Mouse (Mus musculus) liver, embryonic 14.5 days (tissue): ENCODE results near the gene Olfr611. TPM values are rescaled to one million over a fixed set of nuclear protein-coding genes. Genes with fewer than 3 reads are reported as not detected.
"Not testable (repeated sequence)": the region's sequence is repeated elsewhere in the genome, so short reads cannot be mapped to it uniquely, and the experiment has no call there.

ENCODE experiments used
- ATAC-seq: fragments of 200-750 bp; cut with Nextera tagmentation; 2 replicates; pipeline ENCODE4 v1.8.0; 2017; ENCODE audit warnings: moderate number of reproducible peaks, mild to moderate bottlenecking, moderate library complexity; ENCODE audit not compliant: insufficient read depth
- DNase-seq, 3 experiments: peaks; one replicate each; pipeline ENCODE4 v3.0.0-alpha.2; 2012 to 2013; ENCODE audit warnings: low read depth in 3 of 3, low spot score in 3 of 3
- H3K27ac ChIP-seq: fragments of 300-500 bp; sonication (generic); 2 replicates; pipeline ENCODE4 v1.5.1; 2014; ENCODE audit warnings: moderate library complexity, mild to moderate bottlenecking, control low read depth, inconsistent platforms
- H3K27me3 ChIP-seq: fragments of 300-500 bp; sonication (generic); 2 replicates; pipeline ENCODE4 v1.6.1; 2014; ENCODE audit warnings: mild to moderate bottlenecking, low read length, moderate library complexity; ENCODE audit not compliant: control insufficient read depth, insufficient read depth
- H3K36me3 ChIP-seq: fragments of 300-500 bp; sonication (generic); replicated peaks from 2 replicates; pipeline ENCODE4 v1.6.1; 2014; ENCODE audit warnings: low read depth; ENCODE audit not compliant: control insufficient read depth, insufficient read depth
- H3K4me1 ChIP-seq, 2 experiments: fragments of 200-500 bp in 1 of 2; fragments of 300-500 bp in 1 of 2; sonication (generic) in 1 of 2; replicated peaks; 2 replicates each; pipeline ENCODE4 v1.6.1; 2012 to 2014; ENCODE audit warnings: antibody characterized with exemption in 1 of 2, inconsistent platforms in 1 of 2, low read length in 1 of 2; ENCODE audit not compliant: control insufficient read depth in 2 of 2, insufficient read depth in 2 of 2
- H3K4me2 ChIP-seq: fragments of 300-500 bp; sonication (generic); 2 replicates; pipeline ENCODE4 v1.6.1; 2014; ENCODE audit warnings: low read depth, mild to moderate bottlenecking, control low read depth, moderate library complexity
- H3K4me3 ChIP-seq, 2 experiments: fragments of 200-500 bp in 1 of 2; fragments of 300-500 bp in 1 of 2; sonication (generic) in 1 of 2; 2 replicates each; pipeline ENCODE4 v1.5.1; 2012 to 2014; ENCODE audit warnings: low read depth in 2 of 2, low read length in 2 of 2, mild to moderate bottlenecking in 2 of 2, control low read depth in 1 of 2, inconsistent platforms in 1 of 2, moderate library complexity in 1 of 2; ENCODE audit not compliant: insufficient read depth in 1 of 2
- H3K9ac ChIP-seq: fragments of 300-500 bp; sonication (generic); replicated peaks from 2 replicates; pipeline ENCODE4 v1.6.1; 2014; ENCODE audit warnings: mild to moderate bottlenecking, control low read depth, moderate library complexity
- H3K9me3 ChIP-seq: fragments of 300-500 bp; sonication (generic); 2 replicates; pipeline ENCODE4 v1.6.1; 2016; ENCODE audit warnings: low read length, mixed read lengths; ENCODE audit not compliant: control insufficient read depth
- CTCF ChIP-seq: IDR thresholded peaks from 2 replicates; pipeline ENCODE4 v1.5.1; 2016; ENCODE audit warnings: antibody characterized with exemption, low read depth, control low read depth
- EP300 ChIP-seq: IDR thresholded peaks from 2 replicates; pipeline ENCODE4 v1.6.1; 2016; ENCODE audit warnings: antibody characterized with exemption, low read depth
- WGBS: fragments of 180-500 bp; shearing (Covaris S2); extraction: QIAGEN DNeasy Blood & Tissue Kit; methylation state at CpG from one replicate; pipeline ENCODE4 v1.1.7; 2014; ENCODE audit not compliant: insufficient replicate concordance; 5-methylcytosine and 5-hydroxymethylcytosine counted together
- polyA plus RNA-seq, 2 experiments: library from polyadenylated mRNA; depleted of rRNA in 1 of 2; stranded (reverse) in 1 of 2; unstranded in 1 of 2; fragments of >200 nt; fragmentation: Nextera tagmentation in 1 of 2; extraction: Ambion mirVana in 1 of 2; gene quantifications; 2 replicates each; pipeline versions ENCODE4 v1.2.1 to v1.2.3; 2012 to 2014

Gene Olfr611
- polyA plus RNA-seq, 2 experiments: not detected

DNA sequence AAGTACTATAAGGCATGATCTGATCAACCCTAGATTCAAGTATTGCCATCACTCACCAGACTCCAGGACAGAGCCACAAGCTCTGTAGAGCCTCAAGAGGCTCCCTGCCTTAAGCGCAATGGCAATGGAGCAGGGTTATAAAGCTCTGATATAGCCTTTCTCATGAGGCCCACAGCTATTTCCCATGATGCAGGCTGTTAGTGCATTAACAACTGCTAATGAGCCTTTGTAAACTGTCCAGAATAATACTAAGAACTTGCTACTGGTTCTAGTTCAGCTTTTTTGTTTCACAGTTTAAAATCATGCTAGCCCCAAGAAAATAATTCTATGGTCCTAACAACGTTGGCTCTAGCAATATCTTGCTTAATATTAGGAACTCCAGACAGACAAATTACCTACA lies 8.6 kb downstream of the Olfr611 start, which contains the start of gene Olfr610:
TSS of gene Olfr610 (minus strand) at position 101 of the 400 bp plus-strand sequence.
- no peak within 1 kb of the TSS for H3K27ac ChIP-seq
- no peaks in the 10 kb centered on the region for H3K27me3 ChIP-seq
- TF ChIP-seq CTCF (no peak), EP300 (no peak)
- ATAC-seq: no peak
- 48% methylated on average over 2 of the region's 2 CpGs for WGBS
- no peak within 1 kb of the TSS for H3K4me2 ChIP-seq
- no peak within 1 kb of the TSS for H3K4me3 ChIP-seq
- no peaks in the 10 kb centered on the region for H3K36me3 ChIP-seq
- no peak within 1 kb of the TSS for H3K9ac ChIP-seq
- H3K4me1 ChIP-seq: no peaks in the 10 kb centered on the region
- H3K9me3 ChIP-seq: no peaks in the 10 kb centered on the region
- DNase-seq: no peak

DNA sequence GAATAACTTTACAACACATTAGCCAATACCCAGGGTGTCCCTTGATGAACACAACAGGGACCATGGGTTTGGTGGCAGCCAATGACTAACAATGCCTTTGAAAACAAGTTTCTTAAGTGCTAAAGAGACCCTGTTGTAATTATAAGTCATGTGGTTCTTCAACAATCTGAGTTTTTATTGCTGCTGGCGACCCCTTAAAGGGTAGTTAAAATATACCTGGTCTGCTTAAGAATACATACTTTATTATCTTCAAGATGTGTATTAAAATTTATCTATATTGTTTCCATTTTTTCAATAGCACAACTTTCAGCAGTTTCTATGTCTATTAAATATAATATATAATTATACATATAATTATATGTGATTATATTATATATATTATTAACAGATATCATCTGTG lies 22.7 kb downstream of the Olfr611 start, which contains the start of gene Olfr609:
TSS of gene Olfr609 (minus strand) at position 101 of the 400 bp plus-strand sequence.
- Histone ChIP-seq H3K4me1 (no peaks in the 10 kb centered on the region), H3K36me3 (no peaks in the 10 kb centered on the region), H3K27ac (no peak within 1 kb of the TSS), H3K9ac (no peak within 1 kb of the TSS), H3K4me3 (no peak within 1 kb of the TSS), H3K27me3 (no peaks in the 10 kb centered on the region), H3K9me3 (no peaks in the 10 kb centered on the region), H3K4me2 (no peak within 1 kb of the TSS)
- ATAC-seq (no peak), DNase-seq (no peak)
- no peak for TF ChIP-seq EP300
- no peak for TF ChIP-seq CTCF
- 37% methylated on average over 1 of the region's 1 CpGs for WGBS

DNA sequence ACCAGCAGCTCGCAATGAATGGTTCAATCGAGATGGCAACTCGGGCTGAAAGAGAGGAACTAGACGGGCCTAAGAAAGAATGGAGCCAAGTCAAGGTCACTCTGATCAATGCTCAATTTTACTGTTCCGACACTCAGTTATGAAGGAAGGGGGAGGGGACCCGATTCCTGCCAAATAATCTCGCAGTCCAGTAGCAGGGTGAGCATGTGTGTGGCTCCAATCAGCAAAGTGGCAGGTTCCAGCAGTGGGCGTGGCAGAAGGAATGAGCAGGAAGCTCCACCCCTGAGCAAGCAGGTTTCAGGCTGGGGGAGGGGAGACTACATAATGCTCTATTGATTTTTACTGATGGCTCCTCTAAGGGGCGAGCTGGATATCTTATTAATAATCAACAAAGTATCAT lies 43.5 kb downstream of the Olfr611 start:
- WGBS: 61% methylated on average over 9 of the region's 9 CpGs
- not testable (repeated sequence) for H3K4me3 ChIP-seq, H3K27me3 ChIP-seq, H3K4me1 ChIP-seq, H3K27ac ChIP-seq, H3K36me3 ChIP-seq, H3K9me3 ChIP-seq, H3K4me2 ChIP-seq, DNase-seq, H3K9ac ChIP-seq, ATAC-seq

DNA sequence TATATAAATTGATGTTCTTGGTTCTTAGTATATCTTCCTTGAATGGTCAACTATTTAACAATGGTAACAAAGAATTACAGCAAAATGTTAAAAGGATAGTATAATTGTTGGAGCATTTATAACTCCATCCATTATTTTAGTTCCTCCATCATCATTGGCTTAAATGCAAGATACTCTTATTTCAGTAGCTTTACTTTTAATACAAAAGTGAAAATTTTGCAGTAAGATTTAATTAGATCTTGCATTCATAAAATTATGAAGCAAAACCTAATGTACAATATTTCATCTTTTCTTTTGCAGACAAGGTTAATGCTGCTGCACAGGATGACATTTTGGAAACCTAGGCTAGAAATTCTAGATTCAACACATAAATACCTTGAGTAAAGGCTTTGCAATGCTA lies 51.1 kb downstream of the Olfr611 start, which contains the start of gene Olfr608:
TSS of gene Olfr608 (plus strand) at position 301 of the 400 bp plus-strand sequence.
- DNase-seq: no peak
- no peaks in the 10 kb centered on the region for H3K9me3 ChIP-seq
- no peak within 1 kb of the TSS for H3K27ac ChIP-seq
- no peak within 1 kb of the TSS for H3K4me2 ChIP-seq
- no peaks in the 10 kb centered on the region for H3K36me3 ChIP-seq
- H3K4me1 ChIP-seq: no peaks in the 10 kb centered on the region
- no peak within 1 kb of the TSS for H3K9ac ChIP-seq
- TF ChIP-seq EP300: no peak
- no peak for TF ChIP-seq CTCF
- ATAC-seq: no peak
- H3K4me3 ChIP-seq: no peak within 1 kb of the TSS
- no peaks in the 10 kb centered on the region for H3K27me3 ChIP-seq

Other genes with a start within 250 kb of the Olfr611 start
- gene Olfr596, start 215.2 kb downstream of the Olfr611 start, polyA plus RNA-seq (2012; rRNA removed): not detected in 2 replicates
- gene Olfr596, start 215.2 kb downstream of the Olfr611 start, polyA plus RNA-seq (2014; fragmentation: Nextera tagmentation; extraction: Ambion mirVana): not detected in 2 replicates
- not detected in 2 replicates for gene Olfr597, start 204.5 kb downstream of the Olfr611 start, polyA plus RNA-seq (2012; rRNA removed)
- not detected in 2 replicates for gene Olfr597, start 204.5 kb downstream of the Olfr611 start, polyA plus RNA-seq (2014; fragmentation: Nextera tagmentation; extraction: Ambion mirVana)
- gene Olfr598, start 197.3 kb downstream of the Olfr611 start, polyA plus RNA-seq (2012; rRNA removed): not detected in 2 replicates
- gene Olfr598, start 197.3 kb downstream of the Olfr611 start, polyA plus RNA-seq (2014; fragmentation: Nextera tagmentation; extraction: Ambion mirVana): not detected in 2 replicates
- not detected in 2 replicates for gene Olfr599, start 184.9 kb downstream of the Olfr611 start, polyA plus RNA-seq (2012; rRNA removed)
- gene Olfr599, start 184.9 kb downstream of the Olfr611 start, polyA plus RNA-seq (2014; fragmentation: Nextera tagmentation; extraction: Ambion mirVana): not detected in 2 replicates
- gene Olfr600, start 171.2 kb downstream of the Olfr611 start, polyA plus RNA-seq (2012; rRNA removed): not detected in 2 replicates
- not detected in 2 replicates for gene Olfr600, start 171.2 kb downstream of the Olfr611 start, polyA plus RNA-seq (2014; fragmentation: Nextera tagmentation; extraction: Ambion mirVana)
- gene Olfr601, start 158.2 kb downstream of the Olfr611 start, polyA plus RNA-seq (2012; rRNA removed): not detected in 2 replicates
- not detected in 2 replicates for gene Olfr601, start 158.2 kb downstream of the Olfr611 start, polyA plus RNA-seq (2014; fragmentation: Nextera tagmentation; extraction: Ambion mirVana)
- gene Olfr603, start 134.7 kb downstream of the Olfr611 start, polyA plus RNA-seq (2012; rRNA removed): not detected in 2 replicates
- gene Olfr603, start 134.7 kb downstream of the Olfr611 start, polyA plus RNA-seq (2014; fragmentation: Nextera tagmentation; extraction: Ambion mirVana): not detected in 2 replicates
- gene Usp17lc, start 105.8 kb downstream of the Olfr611 start, polyA plus RNA-seq (2012; rRNA removed): not detected in 2 replicates
- not detected in 2 replicates for gene Usp17lc, start 105.8 kb downstream of the Olfr611 start, polyA plus RNA-seq (2014; fragmentation: Nextera tagmentation; extraction: Ambion mirVana)
- gene Olfr605, start 75.4 kb downstream of the Olfr611 start, polyA plus RNA-seq (2012; rRNA removed): not detected in 2 replicates
- not detected in 2 replicates for gene Olfr605, start 75.4 kb downstream of the Olfr611 start, polyA plus RNA-seq (2014; fragmentation: Nextera tagmentation; extraction: Ambion mirVana)
- not detected in 2 replicates for gene Olfr606, start 71.8 kb downstream of the Olfr611 start, polyA plus RNA-seq (2012; rRNA removed)
- gene Olfr606, start 71.8 kb downstream of the Olfr611 start, polyA plus RNA-seq (2014; fragmentation: Nextera tagmentation; extraction: Ambion mirVana): not detected in 2 replicates
- not detected in 2 replicates for gene Olfr607, start 56.7 kb downstream of the Olfr611 start, polyA plus RNA-seq (2012; rRNA removed)
- not detected in 2 replicates for gene Olfr607, start 56.7 kb downstream of the Olfr611 start, polyA plus RNA-seq (2014; fragmentation: Nextera tagmentation; extraction: Ambion mirVana)
- not detected in 2 replicates for gene Olfr608, start 51.0 kb downstream of the Olfr611 start, polyA plus RNA-seq (2012; rRNA removed)
- gene Olfr608, start 51.0 kb downstream of the Olfr611 start, polyA plus RNA-seq (2014; fragmentation: Nextera tagmentation; extraction: Ambion mirVana): not detected in 2 replicates
- not detected in 2 replicates for gene Olfr609, start 22.8 kb downstream of the Olfr611 start, polyA plus RNA-seq (2012; rRNA removed)
- not detected in 2 replicates for gene Olfr609, start 22.8 kb downstream of the Olfr611 start, polyA plus RNA-seq (2014; fragmentation: Nextera tagmentation; extraction: Ambion mirVana)
- gene Olfr610, start 8.7 kb downstream of the Olfr611 start, polyA plus RNA-seq (2012; rRNA removed): not detected in 2 replicates
- gene Olfr610, start 8.7 kb downstream of the Olfr611 start, polyA plus RNA-seq (2014; fragmentation: Nextera tagmentation; extraction: Ambion mirVana): not detected in 2 replicates
- gene Olfr612, start 21.9 kb upstream of the Olfr611 start, polyA plus RNA-seq (2012; rRNA removed): not detected in 2 replicates
- gene Olfr612, start 21.9 kb upstream of the Olfr611 start, polyA plus RNA-seq (2014; fragmentation: Nextera tagmentation; extraction: Ambion mirVana): not detected in 2 replicates
- gene Olfr613, start 27.2 kb upstream of the Olfr611 start, polyA plus RNA-seq (2012; rRNA removed): not detected in 2 replicates
- gene Olfr613, start 27.2 kb upstream of the Olfr611 start, polyA plus RNA-seq (2014; fragmentation: Nextera tagmentation; extraction: Ambion mirVana): not detected in 2 replicates
- gene Olfr615, start 35.2 kb upstream of the Olfr611 start, polyA plus RNA-seq (2012; rRNA removed): not detected in 2 replicates
- not detected in 2 replicates for gene Olfr615, start 35.2 kb upstream of the Olfr611 start, polyA plus RNA-seq (2014; fragmentation: Nextera tagmentation; extraction: Ambion mirVana)
- not detected in 2 replicates for gene Olfr616, start 48.3 kb upstream of the Olfr611 start, polyA plus RNA-seq (2012; rRNA removed)
- not detected in 2 replicates for gene Olfr616, start 48.3 kb upstream of the Olfr611 start, polyA plus RNA-seq (2014; fragmentation: Nextera tagmentation; extraction: Ambion mirVana)
- gene Olfr617, start 52.2 kb upstream of the Olfr611 start, polyA plus RNA-seq (2012; rRNA removed): not detected in 2 replicates
- gene Olfr617, start 52.2 kb upstream of the Olfr611 start, polyA plus RNA-seq (2014; fragmentation: Nextera tagmentation; extraction: Ambion mirVana): not detected in 2 replicates
- gene Olfr618, start 69.3 kb upstream of the Olfr611 start, polyA plus RNA-seq (2012; rRNA removed): not detected in 2 replicates
- not detected in 2 replicates for gene Olfr618, start 69.3 kb upstream of the Olfr611 start, polyA plus RNA-seq (2014; fragmentation: Nextera tagmentation; extraction: Ambion mirVana)
- gene Olfr619, start 79.7 kb upstream of the Olfr611 start, polyA plus RNA-seq (2012; rRNA removed): not detected in 2 replicates
- gene Olfr619, start 79.7 kb upstream of the Olfr611 start, polyA plus RNA-seq (2014; fragmentation: Nextera tagmentation; extraction: Ambion mirVana): not detected in 2 replicates
- not detected in 2 replicates for gene Olfr620, start 91.7 kb upstream of the Olfr611 start, polyA plus RNA-seq (2012; rRNA removed)
- not detected in 2 replicates for gene Olfr620, start 91.7 kb upstream of the Olfr611 start, polyA plus RNA-seq (2014; fragmentation: Nextera tagmentation; extraction: Ambion mirVana)
- gene Olfr622, start 121.9 kb upstream of the Olfr611 start, polyA plus RNA-seq (2012; rRNA removed): not detected in 2 replicates
- gene Olfr622, start 121.9 kb upstream of the Olfr611 start, polyA plus RNA-seq (2014; fragmentation: Nextera tagmentation; extraction: Ambion mirVana): not detected in 2 replicates
- gene Olfr623, start 142.9 kb upstream of the Olfr611 start, polyA plus RNA-seq (2012; rRNA removed): not detected in 2 replicates
- gene Olfr623, start 142.9 kb upstream of the Olfr611 start, polyA plus RNA-seq (2014; fragmentation: Nextera tagmentation; extraction: Ambion mirVana): not detected in 2 replicates
- 0.01 TPM in 2 replicates for gene Olfr624, start 150.3 kb upstream of the Olfr611 start, polyA plus RNA-seq (2012; rRNA removed)
- gene Olfr624, start 150.3 kb upstream of the Olfr611 start, polyA plus RNA-seq (2014; fragmentation: Nextera tagmentation; extraction: Ambion mirVana): not detected in 2 replicates
- gene Olfr625-ps1, start 161.9 kb upstream of the Olfr611 start, polyA plus RNA-seq (2012; rRNA removed): not detected in 2 replicates
- not detected in 2 replicates for gene Olfr625-ps1, start 161.9 kb upstream of the Olfr611 start, polyA plus RNA-seq (2014; fragmentation: Nextera tagmentation; extraction: Ambion mirVana)
- not detected in 2 replicates for gene Olfr243, start 193.8 kb upstream of the Olfr611 start, polyA plus RNA-seq (2012; rRNA removed)
- gene Olfr243, start 193.8 kb upstream of the Olfr611 start, polyA plus RNA-seq (2014; fragmentation: Nextera tagmentation; extraction: Ambion mirVana): not detected in 2 replicates
- gene Olfr628, start 209.5 kb upstream of the Olfr611 start, polyA plus RNA-seq (2012; rRNA removed): not detected in 2 replicates
- not detected in 2 replicates for gene Olfr628, start 209.5 kb upstream of the Olfr611 start, polyA plus RNA-seq (2014; fragmentation: Nextera tagmentation; extraction: Ambion mirVana)
- gene Olfr629, start 224.1 kb upstream of the Olfr611 start, polyA plus RNA-seq (2012; rRNA removed): 0.08 TPM in 1 of 2 replicates, not detected in the other
- 0.18 and 0.22 TPM in 2 replicates for gene Olfr629, start 224.1 kb upstream of the Olfr611 start, polyA plus RNA-seq (2014; fragmentation: Nextera tagmentation; extraction: Ambion mirVana)
- gene Olfr630, start 236.5 kb upstream of the Olfr611 start, polyA plus RNA-seq (2012; rRNA removed): 0.03 TPM in 2 replicates
- gene Olfr630, start 236.5 kb upstream of the Olfr611 start, polyA plus RNA-seq (2014; fragmentation: Nextera tagmentation; extraction: Ambion mirVana): not detected in 2 replicates